Mouse (Mus musculus): ENCODE measurements around the gene Rabl6.

The Rabl6 gene

GRCm38 (mm10) chr2:25596765-25597510 is 11.4 kb downstream of the Rabl6 start:
- no peak for DNase-seq (ENCODE audit: inconsistent age in 2 of 2, low spot score in 1 of 2)

DNA sequence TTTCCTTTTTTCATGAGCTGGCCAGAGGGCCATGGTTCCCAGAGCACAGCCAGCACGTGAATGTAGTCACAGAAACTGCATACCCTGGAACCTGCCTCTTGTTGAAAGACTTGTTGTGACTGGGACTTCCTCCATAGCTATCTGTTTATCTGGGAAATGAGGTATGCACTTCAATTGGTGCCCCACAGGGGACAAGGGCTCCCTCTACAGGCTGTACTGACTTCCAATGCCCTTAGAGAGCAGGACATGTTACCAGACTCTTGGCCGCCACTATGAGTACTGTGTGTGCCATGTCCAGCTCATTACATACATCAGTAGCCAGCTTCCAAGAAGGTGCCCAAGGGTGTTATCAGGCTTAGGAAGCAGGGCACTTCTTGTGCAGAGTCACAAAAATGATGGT is 16.5 kb downstream of the Rabl6 start:
- peak in 1 of 2 experiments; percentile 75 for DNase-seq (ENCODE audit: inconsistent age in 2 of 2, low spot score in 1 of 2)

DNA sequence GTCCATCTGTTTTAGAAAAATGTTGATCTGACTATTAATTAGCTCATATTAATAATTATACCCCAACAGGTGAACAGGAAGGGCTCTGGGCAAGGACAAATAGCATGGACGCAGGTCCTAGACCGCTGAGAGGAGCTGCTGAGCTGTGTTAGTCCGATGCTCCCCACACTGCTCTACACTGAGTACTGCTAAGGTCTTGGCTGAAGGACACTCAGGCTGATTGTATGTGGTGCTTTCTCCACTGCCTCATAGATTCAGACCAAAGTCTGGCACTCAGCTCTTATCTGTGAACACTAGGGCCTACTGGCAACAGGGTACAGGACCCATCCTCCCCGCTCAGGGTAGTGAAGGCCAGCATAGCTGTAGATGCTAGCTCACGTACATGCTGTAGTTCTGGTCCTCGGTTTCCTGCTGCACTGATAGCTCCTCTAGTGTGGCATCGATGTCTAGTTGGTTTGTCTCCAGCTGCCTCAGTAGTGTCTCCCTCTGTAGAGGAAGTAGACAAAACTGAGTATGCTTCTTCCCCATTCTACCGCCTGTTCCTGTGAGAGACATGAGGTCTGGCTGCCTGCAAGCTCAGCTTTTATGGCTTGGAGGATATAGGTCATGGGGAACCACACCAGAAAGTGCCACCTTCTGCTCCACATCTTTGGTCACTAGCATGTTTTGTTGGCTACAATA is 20.0 kb downstream of the Rabl6 start:
- DNase-seq (ENCODE audit: inconsistent age in 2 of 2, low spot score in 1 of 2), result no peak

DNA sequence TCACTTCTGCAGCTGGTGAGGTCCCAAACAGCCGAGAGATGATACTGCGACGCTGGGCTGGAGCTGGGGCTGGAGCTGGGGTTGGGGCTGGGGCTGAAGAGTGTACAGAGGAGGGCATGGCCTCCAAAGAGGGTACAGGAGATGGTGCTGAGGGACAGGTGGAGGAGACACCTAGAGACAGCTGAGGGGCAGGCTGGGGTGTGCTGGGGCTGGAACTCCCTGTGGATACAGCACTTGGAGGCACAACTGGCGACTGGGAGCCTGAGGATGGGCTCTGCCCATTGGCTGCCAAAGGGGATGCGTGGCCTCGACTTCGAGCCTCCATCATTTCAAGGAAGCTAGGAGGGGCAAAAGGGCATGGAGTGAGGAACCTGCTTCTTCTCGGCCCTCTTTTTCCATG is 21.0 kb downstream of the Rabl6 start:
- no peak for DNase-seq (ENCODE audit: inconsistent age in 2 of 2, low spot score in 1 of 2)

GRCm38 (mm10) chr2:25585601-25586000 is 22.7 kb downstream of the Rabl6 start:
- DNase-seq (ENCODE audit: inconsistent age in 2 of 2, low spot score in 1 of 2), result no peak

DNA sequence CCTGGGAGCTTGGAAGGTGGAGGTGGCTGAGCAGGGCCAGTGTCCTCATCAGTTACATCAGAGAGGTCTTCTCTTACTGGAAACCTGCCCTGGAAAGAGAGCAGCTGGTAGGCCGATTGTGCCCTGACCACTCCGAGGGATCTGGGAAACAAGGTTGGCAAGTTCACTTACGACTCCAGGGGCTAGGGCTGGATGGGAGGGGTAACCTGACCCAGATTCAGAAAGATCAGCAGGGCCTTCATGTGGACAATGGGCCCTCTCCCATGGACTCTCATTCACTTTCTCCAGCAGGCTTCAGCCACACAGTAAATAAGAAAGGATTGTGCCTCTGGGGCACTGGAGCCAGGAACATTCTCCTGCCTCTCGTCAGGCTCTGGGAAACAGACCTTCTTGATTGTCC is 23.5 kb downstream of the Rabl6 start:
- no peak for DNase-seq (ENCODE audit: inconsistent age in 2 of 2, low spot score in 1 of 2)

DNA sequence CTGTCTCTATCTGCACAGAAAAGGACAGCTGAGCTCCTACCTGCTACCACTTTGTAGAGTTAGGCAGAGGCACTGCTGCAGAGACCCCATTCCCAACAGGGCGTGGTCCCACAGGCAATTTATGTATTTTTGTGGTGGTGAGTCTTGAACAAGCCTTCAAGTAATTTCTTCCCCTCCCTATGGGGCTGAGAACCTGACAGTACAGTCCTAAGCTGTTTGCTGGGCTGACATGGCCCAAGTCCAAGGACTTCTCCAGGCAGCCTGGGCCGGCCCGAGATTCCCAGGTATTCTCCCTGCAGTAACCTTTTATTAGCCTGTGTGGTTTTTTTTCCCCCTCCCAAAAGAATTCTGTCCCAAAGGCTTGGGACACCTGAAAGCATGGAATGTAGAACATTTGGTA is 24.2 kb downstream of the Rabl6 start:
- peak in 1 of 2 experiments; percentile 66 for DNase-seq (ENCODE audit: inconsistent age in 2 of 2, low spot score in 1 of 2)

DNA sequence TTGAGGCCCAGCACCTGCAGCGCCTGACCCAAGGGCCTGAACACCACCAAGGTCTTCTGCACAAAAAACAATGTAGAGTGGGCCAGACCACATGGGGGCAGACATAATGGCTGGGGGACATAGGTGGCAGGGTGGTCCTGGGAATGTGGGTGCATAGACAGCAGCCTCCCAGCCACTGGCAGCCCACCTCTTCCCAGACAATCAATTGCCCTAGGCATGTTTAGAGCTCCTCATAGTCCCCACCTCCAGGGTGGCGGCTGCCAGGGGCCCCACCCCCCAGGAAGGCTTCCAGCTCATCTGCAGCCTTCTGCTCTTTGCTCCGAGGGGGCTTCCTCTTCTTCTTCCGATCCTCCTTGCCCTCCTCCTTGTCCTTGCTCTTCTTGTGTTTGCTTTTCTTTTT is 24.8 kb downstream of the Rabl6 start:
- DNase-seq (ENCODE audit: inconsistent age in 2 of 2, low spot score in 1 of 2), result no peak

GRCm38 (mm10) chr2:25583120-25583481 is 25.2 kb downstream of the Rabl6 start:
- peak in 1 of 2 experiments; percentile 58 for DNase-seq (ENCODE audit: inconsistent age in 2 of 2, low spot score in 1 of 2)

DNA sequence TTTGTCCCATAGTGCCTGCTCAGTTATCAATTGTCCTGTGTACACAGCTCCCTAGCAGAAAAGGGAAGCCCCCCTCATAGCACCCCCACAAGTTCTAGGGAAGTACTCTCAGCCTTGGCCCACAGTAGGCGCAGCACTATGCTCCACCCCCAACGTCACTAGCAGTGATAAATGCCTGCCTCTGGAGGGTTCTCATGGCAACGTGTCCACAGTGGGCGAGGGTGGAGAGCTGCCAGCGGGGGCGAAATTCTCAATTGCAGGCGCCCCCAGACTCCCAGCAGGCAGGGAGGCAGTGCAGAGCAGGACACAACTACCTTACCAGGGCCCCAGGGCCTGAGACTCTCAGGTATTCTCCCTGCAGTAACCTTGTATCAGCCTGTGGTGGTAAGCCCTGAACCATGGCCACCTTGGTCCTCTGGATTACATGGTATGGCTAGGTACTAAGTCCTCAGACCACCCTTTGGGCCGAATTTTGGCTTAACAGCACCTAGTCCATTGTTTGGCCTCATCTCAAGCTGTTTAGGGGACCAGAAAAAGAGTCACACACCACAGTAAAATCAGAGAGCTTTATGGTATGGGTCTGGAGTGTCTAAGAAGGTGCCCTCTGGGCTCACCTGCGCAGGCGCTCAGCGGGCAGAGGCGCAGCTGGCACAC is 25.7 kb downstream of the Rabl6 start:
- peak in 1 of 2 experiments; percentile 78 for DNase-seq (ENCODE audit: inconsistent age in 2 of 2, low spot score in 1 of 2)

GRCm38 (mm10) chr2:25581901-25582301 is 26.4 kb downstream of the Rabl6 start:
- no peak for DNase-seq (ENCODE audit: inconsistent age in 2 of 2, low spot score in 1 of 2)

GRCm38 (mm10) chr2:25581294-25581864 is 26.9 kb downstream of the Rabl6 start, which contains the start of gene Ajm1:
TSS of gene Ajm1 (minus strand) at chr2:25581757.
- DNase-seq (ENCODE audit: inconsistent age in 2 of 2, low spot score in 1 of 2), result peak; percentile 68 to 90

DNA sequence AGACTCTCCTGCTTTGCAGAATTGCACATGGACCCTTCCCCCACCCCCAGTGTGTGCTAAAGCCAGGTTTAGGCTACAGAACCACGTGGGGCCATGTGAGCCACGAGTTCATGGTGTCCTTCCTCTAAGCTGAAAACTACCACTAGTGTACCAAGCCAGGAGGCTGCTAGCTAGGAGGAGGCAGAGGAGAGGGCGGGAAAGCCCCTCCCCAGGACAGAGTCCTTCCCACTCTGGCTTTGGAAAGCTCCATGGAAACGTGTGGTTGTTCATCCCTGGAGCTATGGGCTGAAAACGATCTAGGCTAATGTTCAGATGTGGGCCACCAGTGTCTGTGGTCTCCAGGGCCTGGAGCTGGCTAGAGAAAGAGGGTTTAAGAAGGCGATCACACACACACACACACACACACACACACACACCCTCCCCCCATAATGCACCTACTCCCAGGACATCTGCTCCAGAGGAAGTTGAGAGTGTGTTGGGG is 27.7 kb downstream of the Rabl6 start:
- no peak for DNase-seq (ENCODE audit: inconsistent age in 2 of 2, low spot score in 1 of 2)

DNA sequence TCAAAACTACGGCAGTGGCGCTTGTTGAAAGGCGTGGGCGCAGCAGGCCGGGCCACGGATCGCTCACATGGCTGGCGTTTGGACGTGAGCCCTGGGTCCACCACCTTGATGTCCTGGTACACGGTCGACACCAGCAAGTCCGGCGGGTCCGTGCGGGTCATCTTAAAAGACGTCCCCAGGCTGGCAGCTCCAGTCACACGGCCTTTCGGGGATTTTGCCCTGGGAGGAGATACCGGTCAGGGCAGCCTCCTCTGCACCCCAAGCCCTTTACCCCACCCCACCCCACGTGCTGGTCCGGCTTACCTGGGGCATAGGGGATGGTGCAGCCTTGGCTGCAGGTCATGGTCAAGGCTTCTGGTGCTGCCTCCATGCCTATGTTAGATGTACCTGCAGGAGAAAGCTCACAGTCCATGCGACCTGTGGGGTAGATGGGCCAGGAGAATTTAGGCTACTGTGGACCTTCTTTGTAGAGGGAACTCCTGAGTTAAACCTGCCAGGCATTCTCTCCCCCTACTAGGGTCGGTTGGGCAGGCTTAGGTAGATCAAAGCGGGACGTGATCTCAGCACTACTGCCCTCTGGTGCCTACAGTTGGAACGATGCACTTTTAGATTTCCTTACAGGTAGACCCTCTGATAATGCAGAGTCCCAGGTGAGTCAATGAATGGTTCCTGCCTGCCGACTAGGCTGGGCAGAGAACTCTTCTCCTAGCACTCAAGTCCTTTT is 28.4 kb downstream of the Rabl6 start:
- DNase-seq (ENCODE audit: inconsistent age in 2 of 2, low spot score in 1 of 2), result peak in 1 of 2 experiments; percentile 80

- DNase-seq (ENCODE audit: inconsistent age in 2 of 2, low spot score in 1 of 2), result peak in 1 of 2 experiments; percentile 48
Observed at GRCm38 (mm10) chr2:25578796-25579736, 29.3 kb downstream of the Rabl6 start.

GRCm38 (mm10) chr2:25577951-25578795 is 30.1 kb downstream of the Rabl6 start:
- DNase-seq (ENCODE audit: inconsistent age in 2 of 2, low spot score in 1 of 2), result peak in 1 of 2 experiments; percentile 65

GRCm38 (mm10) chr2:25576965-25577891 is 31.1 kb downstream of the Rabl6 start:
- peak in 1 of 2 experiments; percentile 36 for DNase-seq (ENCODE audit: inconsistent age in 2 of 2, low spot score in 1 of 2)
